Mouse (Mus musculus) natural killer cell, adult 2 months (primary cell): ENCODE results near the gene Cox6a1.
"Not testable (repeated sequence)": the region's sequence is repeated elsewhere in the genome, so short reads cannot be mapped to it uniquely, and the experiment has no call there.

Experiments used
- DNase-seq, 2 experiments: peaks; one replicate each; pipeline ENCODE4 v3.0.0; 2022; ENCODE audit warnings: low spot score in 2 of 2

Gene Cox6a1

GRCm38 (mm10) chr5:115349225-115349555, 409 bp upstream of the Cox6a1 start:
- no peak for DNase-seq

GRCm38 (mm10) chr5:115347564-115347963, 1.2 kb downstream of the Cox6a1 start:
- DNase-seq: peak; percentile 82 to 88

- DNase-seq: no peak
Observed at GRCm38 (mm10) chr5:115341314-115342165, 7.2 kb downstream of the Cox6a1 start.

GRCm38 (mm10) chr5:115340577-115341313, 8.0 kb downstream of the Cox6a1 start, which contains the start of the genes Gatc and Triap1:
Gene Gatc, minus strand, starts transcription at chr5:115341178.
Gene Triap1, plus strand, starts transcription at chr5:115341225.
- DNase-seq: peak; percentile 81 to 86

GRCm38 (mm10) chr5:115340007-115340406, 8.8 kb downstream of the Cox6a1 start:
- no peak for DNase-seq

- no peak for DNase-seq
Observed at GRCm38 (mm10) chr5:115333626-115334025, 15.2 kb downstream of the Cox6a1 start.

- no peak for DNase-seq
Observed at GRCm38 (mm10) chr5:115330955-115331354, 17.8 kb downstream of the Cox6a1 start.

GRCm38 (mm10) chr5:115327610-115328548, 20.9 kb downstream of the Cox6a1 start:
- peak; percentile 4 to 22 for DNase-seq

- DNase-seq: peak; percentile 90 to 93
Observed at GRCm38 (mm10) chr5:115326875-115327609, 21.7 kb downstream of the Cox6a1 start, which contains the start of gene Srsf9. Gene Srsf9, plus strand, starts transcription at chr5:115327177.

- DNase-seq: peak in 1 of 2 experiments; percentile 13
Observed at GRCm38 (mm10) chr5:115326256-115326831, 22.4 kb downstream of the Cox6a1 start.

GRCm38 (mm10) chr5:115319004-115319940, 29.5 kb downstream of the Cox6a1 start:
- no peak for DNase-seq

GRCm38 (mm10) chr5:115317645-115318328, 31.0 kb downstream of the Cox6a1 start:
- no peak for DNase-seq

GRCm38 (mm10) chr5:115316968-115317644, 31.7 kb downstream of the Cox6a1 start:
- no peak for DNase-seq

- peak in 1 of 2 experiments; percentile 11 for DNase-seq
Observed at GRCm38 (mm10) chr5:115313668-115313943, 35.2 kb downstream of the Cox6a1 start.

GRCm38 (mm10) chr5:115312816-115313667, 35.7 kb downstream of the Cox6a1 start:
- DNase-seq: no peak

GRCm38 (mm10) chr5:115312354-115312753, 36.4 kb downstream of the Cox6a1 start:
- no peak for DNase-seq

GRCm38 (mm10) chr5:115302190-115302589, 46.6 kb downstream of the Cox6a1 start:
- DNase-seq: not testable (repeated sequence)
